Mouse (Mus musculus): Measurements from ENCODE around the gene Zfp648. TPM values are rescaled to one million over a fixed set of nuclear protein-coding genes. Genes with fewer than 3 reads are reported as not detected.

Zfp648 gene
- polyA plus RNA-seq, 1 experiment from 2014 or later: 0.11 TPM

GRCm38 (mm10) chr1:154178541-154179155 lies 22.3 kb upstream of the Zfp648 start:
- H3K4me3 ChIP-seq (ENCODE audit: low read depth, low read length): no peak overlapping the region
- DNase-seq (ENCODE audit: low spot score) (no peak), ATAC-seq (ENCODE audit: low FRiP score) (no peak)
- no peak overlapping the region for H3K4me2 ChIP-seq (replicated peaks; ENCODE audit: low read depth, low read length)
- no peaks in the 10 kb centered on the region for H3K4me1 ChIP-seq (replicated peaks; ENCODE audit: control insufficient read depth, insufficient read depth, low read length)
- no peak overlapping the region for H3K27ac ChIP-seq (ENCODE audit: low read depth, low read length)
- H3K9ac ChIP-seq (ENCODE audit: low read depth, low read length): no peak overlapping the region
- H3K36me3 ChIP-seq (ENCODE audit: control insufficient read depth, insufficient read depth, low read length): no peaks in the 10 kb centered on the region
- WGBS: 84% methylated on average over 8 of the region's 8 CpGs
- H3K27me3 ChIP-seq (ENCODE audit: control insufficient read depth, insufficient read depth, low read length): no peaks in the 10 kb centered on the region
- no peaks in the 10 kb centered on the region for H3K9me3 ChIP-seq (ENCODE audit: control insufficient read depth, low read length)

- ATAC-seq (ENCODE audit: low FRiP score) (peak; percentile 89), DNase-seq (ENCODE audit: low spot score) (peak; percentile 85)
- H3K27me3 ChIP-seq (ENCODE audit: control insufficient read depth, insufficient read depth, low read length): no peaks in the 10 kb centered on the region
- H3K36me3 ChIP-seq (ENCODE audit: control insufficient read depth, insufficient read depth, low read length): no peaks in the 10 kb centered on the region
- H3K4me3 ChIP-seq (ENCODE audit: low read depth, low read length): no peak overlapping the region
- H3K9me3 ChIP-seq (ENCODE audit: control insufficient read depth, low read length): no peaks in the 10 kb centered on the region
- H3K4me1 ChIP-seq (replicated peaks; ENCODE audit: control insufficient read depth, insufficient read depth, low read length): no peaks in the 10 kb centered on the region
- no peak overlapping the region for H3K9ac ChIP-seq (ENCODE audit: low read depth, low read length)
- H3K4me2 ChIP-seq (replicated peaks; ENCODE audit: low read depth, low read length): no peak overlapping the region
- WGBS: 40% methylated on average over 2 of the region's 2 CpGs
- no peak overlapping the region for H3K27ac ChIP-seq (ENCODE audit: low read depth, low read length)
Observed at GRCm38 (mm10) chr1:154180952-154181351, 20.0 kb upstream of the Zfp648 start.

GRCm38 (mm10) chr1:154182396-154183076 lies 18.5 kb upstream of the Zfp648 start:
- H3K9me3 ChIP-seq (ENCODE audit: control insufficient read depth, low read length): no peaks in the 10 kb centered on the region
- 76% methylated on average over 6 of the region's 6 CpGs for WGBS
- ATAC-seq (ENCODE audit: low FRiP score): no peak
- H3K27me3 ChIP-seq (ENCODE audit: control insufficient read depth, insufficient read depth, low read length): no peaks in the 10 kb centered on the region
- H3K4me2 ChIP-seq (replicated peaks; ENCODE audit: low read depth, low read length): no peak overlapping the region
- H3K4me3 ChIP-seq (ENCODE audit: low read depth, low read length): no peak overlapping the region
- no peak overlapping the region for H3K27ac ChIP-seq (ENCODE audit: low read depth, low read length)
- DNase-seq (ENCODE audit: low spot score): no peak
- no peaks in the 10 kb centered on the region for H3K36me3 ChIP-seq (ENCODE audit: control insufficient read depth, insufficient read depth, low read length)
- no peak overlapping the region for H3K9ac ChIP-seq (ENCODE audit: low read depth, low read length)
- no peaks in the 10 kb centered on the region for H3K4me1 ChIP-seq (replicated peaks; ENCODE audit: control insufficient read depth, insufficient read depth, low read length)

- H3K9ac ChIP-seq (ENCODE audit: low read depth, low read length): no peak overlapping the region
- H3K27ac ChIP-seq (ENCODE audit: low read depth, low read length): no peak overlapping the region
- no peak overlapping the region for H3K4me3 ChIP-seq (ENCODE audit: low read depth, low read length)
- no peak overlapping the region for H3K4me2 ChIP-seq (replicated peaks; ENCODE audit: low read depth, low read length)
- no peaks in the 10 kb centered on the region for H3K9me3 ChIP-seq (ENCODE audit: control insufficient read depth, low read length)
- DNase-seq (ENCODE audit: low spot score): no peak
- 86% methylated on average over 7 of the region's 7 CpGs for WGBS
- no peaks in the 10 kb centered on the region for H3K36me3 ChIP-seq (ENCODE audit: control insufficient read depth, insufficient read depth, low read length)
- H3K27me3 ChIP-seq (ENCODE audit: control insufficient read depth, insufficient read depth, low read length): no peaks in the 10 kb centered on the region
- no peaks in the 10 kb centered on the region for H3K4me1 ChIP-seq (replicated peaks; ENCODE audit: control insufficient read depth, insufficient read depth, low read length)
- ATAC-seq (ENCODE audit: low FRiP score): no peak
Observed at GRCm38 (mm10) chr1:154183077-154183751, 17.8 kb upstream of the Zfp648 start.

- no peaks in the 10 kb centered on the region for H3K27me3 ChIP-seq (ENCODE audit: control insufficient read depth, insufficient read depth, low read length)
- DNase-seq (ENCODE audit: low spot score) (no peak), ATAC-seq (ENCODE audit: low FRiP score) (no peak)
- H3K27ac ChIP-seq (ENCODE audit: low read depth, low read length): no peak overlapping the region
- no peaks in the 10 kb centered on the region for H3K4me1 ChIP-seq (replicated peaks; ENCODE audit: control insufficient read depth, insufficient read depth, low read length)
- no peaks in the 10 kb centered on the region for H3K36me3 ChIP-seq (ENCODE audit: control insufficient read depth, insufficient read depth, low read length)
- no peak overlapping the region for H3K4me2 ChIP-seq (replicated peaks; ENCODE audit: low read depth, low read length)
- 86% methylated on average over 4 of the region's 4 CpGs for WGBS
- no peak overlapping the region for H3K9ac ChIP-seq (ENCODE audit: low read depth, low read length)
- no peaks in the 10 kb centered on the region for H3K9me3 ChIP-seq (ENCODE audit: control insufficient read depth, low read length)
- H3K4me3 ChIP-seq (ENCODE audit: low read depth, low read length): no peak overlapping the region
Observed at GRCm38 (mm10) chr1:154188229-154188628, 12.8 kb upstream of the Zfp648 start.

- H3K4me3 ChIP-seq (ENCODE audit: low read depth, low read length): no peak overlapping the region
- ATAC-seq (ENCODE audit: low FRiP score): no peak
- no peak overlapping the region for H3K27ac ChIP-seq (ENCODE audit: low read depth, low read length)
- no peak overlapping the region for H3K9ac ChIP-seq (ENCODE audit: low read depth, low read length)
- H3K4me2 ChIP-seq (replicated peaks; ENCODE audit: low read depth, low read length): no peak overlapping the region
- H3K36me3 ChIP-seq (ENCODE audit: control insufficient read depth, insufficient read depth, low read length): no peaks in the 10 kb centered on the region
- peak; percentile 47 for DNase-seq (ENCODE audit: low spot score)
- WGBS: 46% methylated on average over 4 of the region's 4 CpGs
- H3K27me3 ChIP-seq (ENCODE audit: control insufficient read depth, insufficient read depth, low read length): no peaks in the 10 kb centered on the region
- H3K9me3 ChIP-seq (ENCODE audit: control insufficient read depth, low read length): no peaks in the 10 kb centered on the region
- H3K4me1 ChIP-seq (replicated peaks; ENCODE audit: control insufficient read depth, insufficient read depth, low read length): no peaks in the 10 kb centered on the region
Observed at GRCm38 (mm10) chr1:154188631-154189030, 12.4 kb upstream of the Zfp648 start.

- Histone ChIP-seq H3K27ac (ENCODE audit: low read depth, low read length) (no peak overlapping the region), H3K9me3 (ENCODE audit: control insufficient read depth, low read length) (no peaks in the 10 kb centered on the region), H3K4me3 (ENCODE audit: low read depth, low read length) (no peak overlapping the region), H3K9ac (ENCODE audit: low read depth, low read length) (no peak overlapping the region), H3K36me3 (ENCODE audit: control insufficient read depth, insufficient read depth, low read length) (no peaks in the 10 kb centered on the region), H3K4me2 (replicated peaks; ENCODE audit: low read depth, low read length) (no peak overlapping the region), H3K27me3 (ENCODE audit: control insufficient read depth, insufficient read depth, low read length) (no peaks in the 10 kb centered on the region), H3K4me1 (replicated peaks; ENCODE audit: control insufficient read depth, insufficient read depth, low read length) (no peaks in the 10 kb centered on the region)
- WGBS: 65% methylated on average over 14 of the region's 18 CpGs
- no peak for DNase-seq (ENCODE audit: low spot score)
- no peak for ATAC-seq (ENCODE audit: low FRiP score)
Observed at GRCm38 (mm10) chr1:154189842-154190530, 11.0 kb upstream of the Zfp648 start.

- WGBS: 87% methylated on average over 10 of the region's 10 CpGs
- no peak for ATAC-seq (ENCODE audit: low FRiP score)
Observed at GRCm38 (mm10) chr1:154198896-154199295, 2.1 kb upstream of the Zfp648 start.

More at GRCm38 (mm10) chr1:154198896-154199295, 2.1 kb upstream of the Zfp648 start:
- Histone ChIP-seq H3K9me3 (ENCODE audit: control insufficient read depth, low read length) (no peaks in the 10 kb centered on the region), H3K27ac (ENCODE audit: low read depth, low read length) (no peak overlapping the region), H3K4me2 (replicated peaks; ENCODE audit: low read depth, low read length) (no peak overlapping the region), H3K27me3 (ENCODE audit: control insufficient read depth, insufficient read depth, low read length) (peaks cover 3% of the 10 kb centered on the region), H3K4me3 (ENCODE audit: low read depth, low read length) (no peak overlapping the region), H3K36me3 (ENCODE audit: control insufficient read depth, insufficient read depth, low read length) (no peaks in the 10 kb centered on the region), H3K4me1 (replicated peaks; ENCODE audit: control insufficient read depth, insufficient read depth, low read length) (no peaks in the 10 kb centered on the region), H3K9ac (ENCODE audit: low read depth, low read length) (no peak overlapping the region)
- DNase-seq (ENCODE audit: low spot score): no peak
